Mouse (Mus musculus) lung, embryonic 15.5 days (tissue): ENCODE data around the gene Slc22a14. TPM values are rescaled to one million over a fixed set of nuclear protein-coding genes. Genes with fewer than 3 reads are reported as not detected.

Experiments used
- ATAC-seq: fragments of 200-750 bp; cut with Nextera tagmentation; 2 replicates; pipeline ENCODE4 v1.8.0; 2017; ENCODE audit warnings: moderate number of reproducible peaks, borderline replicate concordance; ENCODE audit not compliant: low FRiP score, low TSS enrichment; ENCODE audit errors: extremely low read depth
- H3K27ac ChIP-seq: fragments of 300-500 bp; sonication (generic); 2 replicates; pipeline ENCODE4 v1.5.1; 2015; ENCODE audit warnings: moderate library complexity, mild to moderate bottlenecking, inconsistent platforms
- H3K27me3 ChIP-seq: fragments of 300-500 bp; sonication (generic); 2 replicates; pipeline ENCODE4 v1.6.1; 2015; ENCODE audit warnings: inconsistent platforms
- H3K36me3 ChIP-seq: fragments of 300-500 bp; sonication (generic); 2 replicates; pipeline ENCODE4 v1.6.1; 2015; ENCODE audit warnings: inconsistent platforms
- H3K4me1 ChIP-seq: fragments of 300-500 bp; sonication (generic); 2 replicates; pipeline ENCODE4 v1.6.1; 2015; ENCODE audit warnings: inconsistent platforms
- H3K4me2 ChIP-seq: fragments of 300-500 bp; sonication (generic); 2 replicates; pipeline ENCODE4 v1.6.1; 2015; ENCODE audit warnings: inconsistent platforms, mild to moderate bottlenecking, moderate library complexity
- H3K4me3 ChIP-seq: fragments of 300-500 bp; sonication (generic); 2 replicates; pipeline ENCODE4 v1.5.1; 2015; ENCODE audit warnings: mild to moderate bottlenecking, inconsistent platforms
- H3K9ac ChIP-seq: fragments of 300-500 bp; sonication (generic); 2 replicates; pipeline ENCODE4 v1.6.1; 2015; ENCODE audit warnings: inconsistent platforms
- H3K9me3 ChIP-seq: fragments of 300-500 bp; sonication (generic); 2 replicates; pipeline ENCODE4 v1.6.1; 2016; ENCODE audit warnings: inconsistent platforms
- WGBS: fragments of 180-500 bp; shearing (Covaris S2); methylation state at CpG from one replicate; pipeline ENCODE4 v1.1.7; 2015; 5-methylcytosine and 5-hydroxymethylcytosine counted together
- polyA plus RNA-seq: library from polyadenylated mRNA; unstranded; fragments of >200 nt; fragmentation: Nextera tagmentation; extraction: Ambion mirVana; gene quantifications from 2 replicates; pipeline ENCODE4 v1.2.1, GENCODE M21; 2015

Gene Slc22a14
- polyA plus RNA-seq, 1 experiment from 2014 or later = not detected

DNA sequence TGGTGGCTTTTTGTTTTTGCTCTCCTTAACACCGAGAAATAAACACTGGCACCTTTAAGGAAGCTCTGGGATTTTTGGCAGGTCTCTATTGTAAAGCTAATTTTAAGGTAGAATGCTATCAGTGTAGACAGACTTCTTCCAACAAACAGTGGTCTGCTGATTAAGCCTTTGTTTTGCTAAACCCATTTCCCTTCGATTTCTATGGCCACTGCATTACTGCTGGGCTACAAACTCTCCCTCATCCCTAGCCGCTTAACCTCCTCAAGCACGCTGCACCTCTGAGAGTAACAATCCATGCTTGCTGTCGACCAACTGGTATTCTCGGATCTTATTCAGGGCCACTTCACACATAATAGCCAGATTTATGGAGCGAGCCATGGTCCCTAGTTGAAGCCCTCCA lies 44.4 kb downstream of the Slc22a14 start:
- no peaks in the 10 kb centered on the region for H3K27me3 ChIP-seq
- peak overlapping the region; percentile 94 for H3K4me2 ChIP-seq
- H3K27ac ChIP-seq = peak overlapping the region; percentile 85; the same call in 1 of the 2 replicates
- no peaks in the 10 kb centered on the region for H3K36me3 ChIP-seq
- WGBS = 10% methylated on average over 7 of the region's 7 CpGs
- no peaks in the 10 kb centered on the region for H3K9me3 ChIP-seq
- H3K4me1 ChIP-seq = peaks cover 20% of the 10 kb centered on the region
- ATAC-seq = no peak
- H3K4me3 ChIP-seq = peak overlapping the region; percentile 88
- peak overlapping the region; percentile 74 for H3K9ac ChIP-seq

DNA sequence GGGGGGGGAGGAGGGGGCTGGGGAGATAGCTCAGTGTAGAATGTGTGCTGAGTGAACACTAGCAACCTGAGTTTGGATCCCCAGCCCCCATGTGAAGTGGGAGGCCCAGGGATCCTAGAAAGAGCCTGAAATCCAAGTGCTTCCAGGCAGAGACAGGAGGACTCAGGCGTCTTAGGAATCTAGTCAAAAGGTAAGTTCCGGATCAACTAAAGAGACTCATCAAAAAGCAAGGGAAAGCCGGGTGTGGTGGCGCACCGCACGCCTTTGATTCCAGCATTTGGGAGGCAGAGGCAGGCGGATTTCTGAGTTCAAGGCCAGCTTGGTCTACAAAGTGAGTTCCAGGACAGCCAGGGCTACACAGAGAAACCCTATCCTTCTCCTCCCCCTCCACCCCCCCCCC lies 44.9 kb downstream of the Slc22a14 start:
- ATAC-seq = no peak
- no peak overlapping the region for H3K9ac ChIP-seq
- H3K36me3 ChIP-seq = no peaks in the 10 kb centered on the region
- peak overlapping the region; percentile 94 for H3K4me2 ChIP-seq
- WGBS = 75% methylated on average over 7 of the region's 7 CpGs
- no peaks in the 10 kb centered on the region for H3K9me3 ChIP-seq
- H3K27ac ChIP-seq = no peak overlapping the region
- H3K4me1 ChIP-seq = peaks cover 20% of the 10 kb centered on the region
- H3K27me3 ChIP-seq = no peaks in the 10 kb centered on the region
- H3K4me3 ChIP-seq = peak overlapping the region; percentile 88; the same call in 1 of the 2 replicates

DNA sequence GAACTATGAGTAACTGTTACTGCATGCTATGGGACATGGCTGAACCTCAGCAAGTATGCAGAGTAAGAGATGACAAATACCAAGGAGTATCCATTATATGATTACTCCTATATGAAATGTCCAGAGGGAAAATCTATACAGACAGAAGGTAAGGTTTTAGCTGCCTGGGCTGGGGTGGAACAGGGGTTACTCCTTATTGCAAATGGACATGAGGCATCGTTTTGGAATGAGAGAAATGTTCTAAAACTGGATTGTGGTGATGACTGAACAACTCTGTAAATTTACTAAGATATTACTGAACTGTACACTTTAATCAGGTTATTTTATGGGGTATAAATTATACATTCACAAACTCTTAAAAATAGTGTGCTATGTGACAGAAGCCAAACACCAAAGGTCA lies 46.5 kb downstream of the Slc22a14 start:
- Histone ChIP-seq H3K27ac (no peak overlapping the region), H3K36me3 (no peaks in the 10 kb centered on the region), H3K27me3 (no peaks in the 10 kb centered on the region), H3K9me3 (no peaks in the 10 kb centered on the region), H3K9ac (no peak overlapping the region), H3K4me3 (no peak overlapping the region), H3K4me2 (no peak overlapping the region), H3K4me1 (peaks cover 20% of the 10 kb centered on the region)
- no peak for ATAC-seq
- 90% methylated on average over 1 of the region's 1 CpGs for WGBS

DNA sequence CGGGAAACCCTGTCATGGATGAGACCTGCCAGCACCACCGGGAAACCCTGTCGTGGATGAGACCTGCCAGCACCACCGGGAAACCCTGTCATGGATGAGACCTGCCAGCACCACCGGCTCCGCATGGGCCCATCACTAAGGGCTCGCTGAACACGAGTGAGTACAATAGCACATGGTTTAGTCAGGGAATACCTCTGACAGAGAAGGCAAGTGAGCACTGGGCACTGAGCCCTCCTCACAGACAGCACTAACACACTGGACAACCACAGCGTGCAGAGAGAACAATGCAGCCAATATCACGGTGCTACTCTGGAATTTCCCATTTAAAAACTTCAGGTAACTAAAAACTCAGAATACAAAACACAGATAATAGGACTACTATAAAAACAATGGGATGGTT lies 52.3 kb downstream of the Slc22a14 start:
- Histone ChIP-seq H3K36me3 (no peaks in the 10 kb centered on the region), H3K4me3 (no peak overlapping the region), H3K9ac (no peak overlapping the region), H3K9me3 (no peaks in the 10 kb centered on the region), H3K4me1 (0 out of 2 replicates have a peak, but pooled peaks cover 5% of the 10 kb centered on the region), H3K27ac (no peak overlapping the region), H3K27me3 (no peaks in the 10 kb centered on the region), H3K4me2 (no peak overlapping the region)
- WGBS = 91% methylated on average over 10 of the region's 10 CpGs
- no peak for ATAC-seq

DNA sequence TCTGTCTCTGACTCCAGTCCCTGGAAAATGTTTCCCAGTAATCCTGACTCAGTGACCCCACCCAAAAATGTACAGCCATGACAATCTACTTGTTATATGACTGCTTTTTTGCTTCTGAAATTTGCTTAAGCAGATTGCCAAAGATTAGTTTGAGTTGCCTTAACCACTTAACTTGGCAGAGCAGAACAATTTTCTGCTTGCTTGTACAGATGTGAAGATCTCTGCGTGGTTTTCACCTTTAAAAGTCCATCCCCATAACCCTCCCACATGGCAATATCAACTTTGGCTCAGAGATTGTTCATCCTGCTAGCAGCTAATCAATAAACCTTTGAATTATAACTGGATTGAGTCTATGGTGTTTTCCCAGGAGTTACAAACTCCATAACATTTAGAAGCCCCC lies 56.3 kb downstream of the Slc22a14 start:
- H3K9me3 ChIP-seq = no peaks in the 10 kb centered on the region
- H3K36me3 ChIP-seq = no peaks in the 10 kb centered on the region
- H3K4me2 ChIP-seq = no peak overlapping the region
- H3K27me3 ChIP-seq = no peaks in the 10 kb centered on the region
- H3K27ac ChIP-seq = no peak overlapping the region
- no peak for ATAC-seq
- H3K4me1 ChIP-seq = 0 out of 2 replicates have a peak, but pooled peaks cover 5% of the 10 kb centered on the region
- WGBS = 92% methylated on average over 1 of the region's 1 CpGs
- no peak overlapping the region for H3K9ac ChIP-seq
- H3K4me3 ChIP-seq = no peak overlapping the region

DNA sequence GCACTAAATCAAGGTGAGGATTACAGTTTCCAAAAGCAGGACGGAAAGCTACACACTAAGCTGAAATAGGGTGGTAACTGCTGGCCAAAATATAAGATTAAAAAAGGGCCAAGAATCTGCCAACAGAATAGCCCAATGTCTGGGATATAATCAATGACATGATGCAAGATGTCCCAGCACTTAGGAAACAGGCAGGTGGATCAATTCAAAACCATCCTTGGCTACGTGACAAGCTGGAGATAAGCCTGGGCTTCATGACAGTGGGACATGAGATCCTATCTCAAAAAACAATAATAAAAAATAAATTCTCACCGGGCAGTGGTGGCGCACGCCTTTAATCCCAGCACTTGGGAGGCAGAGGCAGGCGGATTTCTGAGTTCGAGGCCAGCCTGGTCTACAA lies 59.5 kb downstream of the Slc22a14 start:
- Histone ChIP-seq H3K4me3 (no peak overlapping the region), H3K27ac (no peak overlapping the region), H3K9me3 (no peaks in the 10 kb centered on the region), H3K27me3 (no peaks in the 10 kb centered on the region), H3K36me3 (peaks cover 6% of the 10 kb centered on the region; the same call in 1 of the 2 replicates), H3K4me1 (no peaks in the 10 kb centered on the region), H3K9ac (no peak overlapping the region), H3K4me2 (no peak overlapping the region)
- no peak for ATAC-seq
- 83% methylated on average over 7 of the region's 7 CpGs for WGBS

DNA sequence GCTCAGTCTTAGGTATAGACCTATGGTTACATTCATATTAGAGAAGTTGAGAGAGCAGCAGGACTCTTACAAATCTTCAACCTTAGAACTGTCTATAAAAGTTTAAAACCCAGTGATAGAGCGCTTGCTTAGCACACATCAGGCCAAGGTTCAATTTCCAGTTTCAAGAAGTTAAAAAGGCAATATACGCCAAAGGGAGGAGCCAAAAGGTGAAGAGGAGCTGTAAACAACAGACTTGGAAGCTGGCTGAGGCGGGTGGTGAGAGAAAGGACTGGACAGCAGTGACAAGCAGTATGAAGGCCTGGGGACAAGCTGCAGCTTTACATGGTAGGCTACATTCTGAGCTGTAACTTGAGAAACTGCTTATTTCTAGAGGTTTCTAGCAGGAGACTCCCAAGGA lies 66.8 kb downstream of the Slc22a14 start:
- ATAC-seq = no peak
- Histone ChIP-seq H3K9me3 (no peaks in the 10 kb centered on the region), H3K27ac (no peak overlapping the region), H3K36me3 (peaks cover 6% of the 10 kb centered on the region; the same call in 1 of the 2 replicates), H3K4me1 (no peaks in the 10 kb centered on the region), H3K4me3 (no peak overlapping the region), H3K4me2 (no peak overlapping the region), H3K9ac (no peak overlapping the region), H3K27me3 (no peaks in the 10 kb centered on the region)
- WGBS = 68% methylated on average over 3 of the region's 3 CpGs

DNA sequence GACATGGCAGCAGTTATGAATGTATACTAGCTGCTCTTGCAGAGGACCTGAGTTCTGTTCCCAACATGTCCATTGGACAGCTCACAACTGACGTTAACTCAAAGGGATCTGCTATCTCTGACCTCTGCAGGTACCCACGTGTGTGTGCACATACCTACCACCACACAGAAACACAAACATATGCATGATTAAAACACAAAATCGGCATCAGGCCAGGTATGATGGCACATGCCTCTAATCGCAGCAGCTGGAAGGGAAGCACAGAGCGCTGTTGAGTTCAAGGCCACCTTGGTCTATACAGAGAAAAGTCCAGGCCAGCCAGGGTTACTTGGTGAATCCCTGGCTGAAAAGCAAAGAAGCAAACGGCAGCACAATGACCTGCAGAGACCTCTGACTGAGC lies 67.7 kb downstream of the Slc22a14 start:
- Histone ChIP-seq H3K4me3 (no peak overlapping the region), H3K27me3 (no peaks in the 10 kb centered on the region), H3K27ac (no peak overlapping the region), H3K4me1 (no peaks in the 10 kb centered on the region), H3K4me2 (no peak overlapping the region), H3K9me3 (no peaks in the 10 kb centered on the region), H3K36me3 (peaks cover 6% of the 10 kb centered on the region; the same call in 1 of the 2 replicates), H3K9ac (no peak overlapping the region)
- WGBS = 75% methylated on average over 6 of the region's 6 CpGs
- no peak for ATAC-seq

DNA sequence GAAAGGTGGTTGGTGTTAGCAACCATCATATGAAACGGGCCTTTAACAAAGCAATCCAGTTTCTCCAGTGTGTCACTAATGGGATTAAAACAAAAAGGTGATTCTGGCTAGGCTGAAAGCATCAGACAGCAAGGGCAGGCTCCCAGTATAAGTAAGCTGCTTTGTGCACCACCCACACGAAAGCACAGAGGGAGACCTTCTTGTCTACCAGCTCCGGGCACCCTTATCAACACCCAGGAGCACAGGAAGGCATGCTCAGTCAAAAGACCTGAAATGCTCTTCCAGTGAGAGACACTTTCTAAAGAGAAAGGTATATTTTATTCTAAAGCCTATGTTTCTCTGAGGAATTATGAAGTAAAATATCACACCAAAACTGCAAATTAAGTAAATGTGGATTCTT lies 74.6 kb downstream of the Slc22a14 start:
- Histone ChIP-seq H3K9ac (no peak overlapping the region), H3K4me1 (no peaks in the 10 kb centered on the region), H3K9me3 (no peaks in the 10 kb centered on the region), H3K36me3 (0 out of 2 replicates have a peak, but pooled peaks cover 5% of the 10 kb centered on the region), H3K4me2 (no peak overlapping the region), H3K4me3 (no peak overlapping the region), H3K27ac (no peak overlapping the region), H3K27me3 (no peaks in the 10 kb centered on the region)
- no peak for ATAC-seq
- 87% methylated on average over 3 of the region's 3 CpGs for WGBS

DNA sequence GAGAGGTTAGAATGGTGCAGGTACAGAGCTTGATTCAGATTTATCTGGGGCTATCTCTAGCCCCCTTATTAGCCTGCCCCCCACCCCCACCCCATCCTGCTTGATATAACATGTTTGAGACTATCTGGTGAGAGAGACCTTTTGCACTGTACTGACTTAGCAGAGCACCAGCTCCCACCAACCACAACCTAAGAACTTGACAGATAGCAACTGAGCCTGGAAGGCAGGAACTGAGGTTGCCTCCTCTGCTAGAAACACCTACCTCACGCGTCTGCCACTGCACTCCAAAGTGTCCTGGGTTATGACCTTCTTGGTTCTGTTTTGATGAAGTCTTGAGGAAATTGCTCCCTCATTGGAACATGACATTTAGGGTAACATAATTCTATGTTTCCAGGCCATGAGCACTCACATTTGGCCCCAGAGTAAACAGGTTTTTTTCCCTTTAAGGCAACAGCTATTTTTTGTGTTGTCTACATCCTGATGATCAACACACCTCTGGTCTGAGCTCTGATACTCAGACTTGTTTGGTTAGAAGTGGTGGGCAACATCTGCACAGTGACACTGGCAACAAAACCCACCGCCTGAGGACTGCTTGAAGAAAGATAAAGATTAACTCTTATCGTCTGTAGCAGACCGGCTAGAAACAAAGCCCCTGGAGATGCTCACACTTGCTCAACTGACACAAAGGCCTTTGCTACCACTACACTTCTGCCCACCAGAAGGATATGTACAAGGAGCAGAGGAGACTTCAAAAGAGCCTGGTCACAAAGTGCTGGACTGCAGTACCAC lies 84.3 kb downstream of the Slc22a14 start:
- no peak overlapping the region for H3K4me2 ChIP-seq
- no peak overlapping the region for H3K9ac ChIP-seq
- WGBS = 68% methylated on average over 5 of the region's 5 CpGs
- no peaks in the 10 kb centered on the region for H3K4me1 ChIP-seq
- no peaks in the 10 kb centered on the region for H3K27me3 ChIP-seq
- no peak for ATAC-seq
- H3K9me3 ChIP-seq = no peaks in the 10 kb centered on the region
- 0 out of 2 replicates have a peak, but pooled peaks cover 8% of the 10 kb centered on the region for H3K36me3 ChIP-seq
- no peak overlapping the region for H3K4me3 ChIP-seq
- no peak overlapping the region for H3K27ac ChIP-seq

DNA sequence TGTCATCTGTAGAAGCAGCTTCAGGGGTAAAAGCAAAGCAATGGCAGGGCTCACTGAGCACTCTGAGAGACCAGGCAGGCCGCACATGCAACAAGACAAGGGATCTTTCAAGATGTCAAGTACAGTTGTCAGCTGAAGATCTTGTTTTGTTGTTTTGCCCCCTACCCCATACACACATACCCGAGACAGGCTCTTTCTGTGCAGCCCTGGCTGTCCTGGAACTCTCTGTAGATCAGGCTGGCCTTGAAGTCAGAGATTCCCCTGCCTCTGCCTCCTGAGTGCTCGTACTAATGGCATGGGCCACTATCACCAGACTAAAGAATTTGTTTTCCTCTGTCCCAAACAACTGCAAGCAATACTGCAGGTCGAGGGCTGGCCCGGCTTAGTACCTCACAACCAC lies 87.3 kb downstream of the Slc22a14 start:
- ATAC-seq = no peak
- Histone ChIP-seq H3K4me3 (no peak overlapping the region), H3K9me3 (no peaks in the 10 kb centered on the region), H3K4me2 (no peak overlapping the region), H3K27ac (no peak overlapping the region), H3K4me1 (no peaks in the 10 kb centered on the region), H3K36me3 (0 out of 2 replicates have a peak, but pooled peaks cover 3% of the 10 kb centered on the region), H3K9ac (no peak overlapping the region), H3K27me3 (no peaks in the 10 kb centered on the region)
- 95% methylated on average over 5 of the region's 5 CpGs for WGBS

DNA sequence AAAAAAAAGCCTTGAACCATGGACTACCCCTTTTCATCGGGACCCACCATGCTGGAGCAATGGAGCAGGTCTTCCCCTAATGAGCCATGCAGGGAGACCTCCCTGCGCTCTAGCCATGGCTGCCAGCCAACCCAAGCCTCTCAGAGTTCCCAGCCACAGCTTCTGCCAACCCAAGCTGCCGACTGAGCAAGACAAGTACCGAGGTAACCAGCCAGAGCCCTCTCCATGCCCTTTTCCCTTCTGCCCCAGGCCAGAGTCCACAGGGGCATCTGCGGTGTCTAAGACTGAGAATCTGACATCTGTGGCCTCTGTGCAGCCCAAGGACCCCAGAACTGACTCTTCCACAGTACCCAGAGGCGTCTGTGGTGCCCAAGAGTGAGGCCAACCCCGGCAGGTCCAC lies 89.0 kb downstream of the Slc22a14 start:
- no peak overlapping the region for H3K9ac ChIP-seq
- H3K27me3 ChIP-seq = no peaks in the 10 kb centered on the region
- H3K9me3 ChIP-seq = no peaks in the 10 kb centered on the region
- no peaks in the 10 kb centered on the region for H3K4me1 ChIP-seq
- no peak overlapping the region for H3K4me3 ChIP-seq
- H3K4me2 ChIP-seq = no peak overlapping the region
- 77% methylated on average over 7 of the region's 7 CpGs for WGBS
- no peak overlapping the region for H3K27ac ChIP-seq
- peak; percentile 14; the same call in 1 of the 2 replicates for ATAC-seq
- 0 out of 2 replicates have a peak, but pooled peaks cover 3% of the 10 kb centered on the region for H3K36me3 ChIP-seq
